Mouse (Mus musculus) ES-CJ7 (cell line): ENCODE data around the gene Commd4.
A peak's percentile ranks its signal among the peaks of the same experiment; 100 is the strongest.

Experiments
- DNase-seq: peaks from one replicate; pipeline ENCODE4 v3.0.0; 2011; ENCODE audit warnings: low read depth, low spot score

Commd4 gene

GRCm38 (mm10) chr9:57141417-57142353 is 16.4 kb downstream of the Commd4 start:
- no peak for DNase-seq

- DNase-seq: peak; percentile 81
These were observed 18.6 kb downstream of the Commd4 start for GRCm38 (mm10) chr9:57139571-57139970.

- DNase-seq: no peak
These were observed 19.0 kb downstream of the Commd4 start for GRCm38 (mm10) chr9:57139110-57139509.

GRCm38 (mm10) chr9:57138507-57138906 is 19.6 kb downstream of the Commd4 start:
- DNase-seq: no peak

GRCm38 (mm10) chr9:57137777-57138176 is 20.4 kb downstream of the Commd4 start:
- no peak for DNase-seq

GRCm38 (mm10) chr9:57137246-57137645 is 20.9 kb downstream of the Commd4 start:
- DNase-seq: no peak

- DNase-seq: peak; percentile 97
These were observed 27.3 kb downstream of the Commd4 start, which contains the start of gene Man2c1 for GRCm38 (mm10) chr9:57130577-57131433. Gene Man2c1 (plus strand): TSS chr9:57130690.

GRCm38 (mm10) chr9:57129641-57130040 is 28.5 kb downstream of the Commd4 start:
- DNase-seq: no peak

- peak; percentile 45 for DNase-seq
These were observed 40.8 kb downstream of the Commd4 start for GRCm38 (mm10) chr9:57117261-57117755.
